Mouse (Mus musculus) MEL (cell line): ENCODE measurements around the gene Chst8.

Experiments
- CHD1 ChIP-seq: IDR thresholded peaks from 2 replicates; pipeline ENCODE4 v1.6.1; 2012; ENCODE audit warnings: low read depth, mild to moderate bottlenecking, inconsistent platforms, low read length, improper control_type of control experiment
- CTCF ChIP-seq, 3 experiments: IDR thresholded peaks in 2 of 3; conservative IDR thresholded peaks in 1 of 3; 2 replicates each; pipeline ENCODE4 v1.5.1; 2011 to 2012; ENCODE audit warnings: low read length in 3 of 3, low read depth in 2 of 3, mild to moderate bottlenecking in 2 of 3, improper control_type of control experiment in 1 of 3, inconsistent platforms in 1 of 3, mixed read lengths in 1 of 3, moderate library complexity in 1 of 3; ENCODE audit not compliant: control insufficient read depth in 1 of 3, insufficient read depth in 1 of 3, poor library complexity in 1 of 3, severe bottlenecking in 1 of 3
- ELF1 ChIP-seq: IDR thresholded peaks from 2 replicates; pipeline ENCODE4 v1.6.1; 2014; ENCODE audit warnings: low read depth, mild to moderate bottlenecking, inconsistent platforms, low read length, improper control_type of control experiment, moderate library complexity
- HCFC1 ChIP-seq: IDR thresholded peaks from 2 replicates; pipeline ENCODE4 v1.6.1; 2012; ENCODE audit warnings: low read depth, mild to moderate bottlenecking, inconsistent platforms, low read length, improper control_type of control experiment, moderate library complexity
- MAFK ChIP-seq: IDR thresholded peaks from 2 replicates; pipeline ENCODE4 v1.6.1; 2011; ENCODE audit warnings: low read depth, mild to moderate bottlenecking, low read length, improper control_type of control experiment, borderline replicate concordance
- MAX ChIP-seq: IDR thresholded peaks from 2 replicates; pipeline ENCODE4 v1.6.1; 2011; ENCODE audit warnings: low read length, improper control_type of control experiment
- MYC ChIP-seq: IDR thresholded peaks from 2 replicates; pipeline ENCODE4 v1.6.1; 2011; ENCODE audit warnings: low read depth, mild to moderate bottlenecking, low read length, improper control_type of control experiment, moderate library complexity
- POLR2A ChIP-seq, 2 experiments: IDR thresholded peaks; 2 replicates each; pipeline ENCODE4 v1.6.1; 2011 to 2012; ENCODE audit warnings: low read length in 2 of 2, mild to moderate bottlenecking in 2 of 2, control low read depth in 1 of 2, improper control_type of control experiment in 1 of 2, low read depth in 1 of 2, moderate library complexity in 1 of 2; ENCODE audit not compliant: control insufficient read depth in 1 of 2, insufficient read depth in 1 of 2, poor library complexity in 1 of 2
- POLR2AphosphoS2 ChIP-seq: IDR thresholded peaks from 2 replicates; pipeline ENCODE4 v1.6.1; 2011; ENCODE audit warnings: low read length, improper control_type of control experiment
- RCOR1 ChIP-seq: IDR thresholded peaks from 2 replicates; pipeline ENCODE4 v1.6.1; 2012; ENCODE audit warnings: low read depth, mild to moderate bottlenecking, inconsistent platforms, low read length, improper control_type of control experiment
- USF1 ChIP-seq: IDR thresholded peaks from 2 replicates; pipeline ENCODE4 v1.6.1; 2014; ENCODE audit warnings: low read depth, mild to moderate bottlenecking, inconsistent platforms, low read length, improper control_type of control experiment, moderate library complexity
- ZC3H11A ChIP-seq: IDR thresholded peaks from 2 replicates; pipeline ENCODE4 v1.6.1; 2012; ENCODE audit warnings: low read depth, mild to moderate bottlenecking, inconsistent platforms, low read length, improper control_type of control experiment
- ZKSCAN1 ChIP-seq: IDR thresholded peaks from 2 replicates; pipeline ENCODE4 v1.6.1; 2012; ENCODE audit warnings: low read depth, mild to moderate bottlenecking, inconsistent platforms, low read length, improper control_type of control experiment, moderate library complexity

- TF ChIP-seq POLR2A (IDR thresholded peaks at IDR 0.05; ENCODE audit: control insufficient read depth in 1 of 2, insufficient read depth in 1 of 2, low read depth in 1 of 2, low read length in 2 of 2, poor library complexity in 1 of 2) (no peak), ZC3H11A (no peak), CHD1 (no peak), CTCF (IDR thresholded peaks at IDR 0.05 in 2 of 3, conservative IDR thresholded peaks at IDR 0.05 in 1 of 3; ENCODE audit: control insufficient read depth in 1 of 3, insufficient read depth in 1 of 3, low read depth in 2 of 3, low read length in 3 of 3, poor library complexity in 1 of 3, severe bottlenecking in 1 of 3) (no peak), ZKSCAN1 (no peak), ELF1 (no peak), MYC (no peak), HCFC1 (no peak), POLR2AphosphoS2 (no peak), MAX (no peak), USF1 (no peak), MAFK (no peak), RCOR1 (no peak)
Observed at GRCm38 (mm10) chr7:34858291-34858690, 45.8 kb upstream of the Chst8 start.
